Mouse (Mus musculus): Measurements from ENCODE around the gene H2-K1. TPM values are rescaled to one million over a fixed set of nuclear protein-coding genes. Genes with fewer than 3 reads are reported as not detected.

H2-K1 gene
- polyA plus RNA-seq, 1 experiment from 2014 or later = 79.5 TPM

GRCm38 (mm10) chr17:33948090-33948904 lies 51.9 kb downstream of the H2-K1 start:
- ATAC-seq = no peak
- H3K27me3 ChIP-seq = no peaks in the 10 kb centered on the region
- no peak for TF ChIP-seq CTCF (IDR thresholded peaks at IDR 0.05)
- no peak for DNase-seq (ENCODE audit: low read depth, low spot score)
- in situ Hi-C loops (cut with MboI; ENCODE audit: low pct_unique_long_range_greater_than_20kb) = no loop called here
- ChIA-PET POLR2A (interaction anchor here (3.6 kb wide), 1 partner anchor 9 kb away, joined by 15 read pairs; the partner anchor contains the start of genes Pfdn6 and Wdr46), CTCF (no interaction called here)

GRCm38 (mm10) chr17:33947430-33948089 lies 52.6 kb downstream of the H2-K1 start:
- DNase-seq (ENCODE audit: low read depth, low spot score) (no peak), ATAC-seq (no peak)
- in situ Hi-C loops (cut with MboI; ENCODE audit: low pct_unique_long_range_greater_than_20kb) = no loop called here
- no peak for TF ChIP-seq CTCF (IDR thresholded peaks at IDR 0.05)
- CTCF ChIA-PET = no interaction called here
- POLR2A ChIA-PET = no interaction called here
- H3K27me3 ChIP-seq = no peaks in the 10 kb centered on the region

Other genes starting within 250 kb of the H2-K1 start
- gene Rab11b, start 239.8 kb downstream of the H2-K1 start, polyA plus RNA-seq (2021) = 222 TPM
- gene Angptl4, start 218.5 kb downstream of the H2-K1 start, polyA plus RNA-seq (2021) = 1.8 TPM
- gene Kank3, start 189.8 kb downstream of the H2-K1 start, polyA plus RNA-seq (2021) = 4.1 TPM
- 1,207 TPM for gene Rps28, start 175.8 kb downstream of the H2-K1 start, polyA plus RNA-seq (2021)
- 361 TPM for gene Ndufa7, start 175.8 kb downstream of the H2-K1 start, polyA plus RNA-seq (2021)
- gene Cd320, start 157.3 kb downstream of the H2-K1 start, polyA plus RNA-seq (2021) = 43.1 TPM
- not detected for gene Gm7029, start 126.5 kb downstream of the H2-K1 start, polyA plus RNA-seq (2021)
- 54.0 TPM for gene Kifc1, start 109.7 kb downstream of the H2-K1 start, polyA plus RNA-seq (2021)
- gene Platr17, start 95.2 kb downstream of the H2-K1 start, polyA plus RNA-seq (2021) = not detected
- gene Daxx, start 90.9 kb downstream of the H2-K1 start, polyA plus RNA-seq (2021) = 37.4 TPM
- gene Tapbp, start 84.4 kb downstream of the H2-K1 start, polyA plus RNA-seq (2021) = 155 TPM
- gene Zbtb22, start 84.4 kb downstream of the H2-K1 start, polyA plus RNA-seq (2021) = 30.7 TPM
- 59.6 TPM for gene Rgl2, start 70.8 kb downstream of the H2-K1 start, polyA plus RNA-seq (2021)
- gene Pfdn6, start 60.0 kb downstream of the H2-K1 start, polyA plus RNA-seq (2021) = 115 TPM
- 35.8 TPM for gene Wdr46, start 59.7 kb downstream of the H2-K1 start, polyA plus RNA-seq (2021)
- gene B3galt4, start 48.9 kb downstream of the H2-K1 start, polyA plus RNA-seq (2021) = 2.8 TPM
- 56.9 TPM for gene Vps52, start 44.5 kb downstream of the H2-K1 start, polyA plus RNA-seq (2021)
- gene Rps18, start 44.3 kb downstream of the H2-K1 start, polyA plus RNA-seq (2021) = 1,854 TPM
- 31.1 TPM for gene Ring1, start 24.3 kb upstream of the H2-K1 start, polyA plus RNA-seq (2021)
- 49.3 TPM for gene H2-Ke6, start 27.7 kb upstream of the H2-K1 start, polyA plus RNA-seq (2021)
- 189 TPM for gene Slc39a7, start 31.3 kb upstream of the H2-K1 start, polyA plus RNA-seq (2021)
- 57.1 TPM for gene Rxrb, start 31.5 kb upstream of the H2-K1 start, polyA plus RNA-seq (2021)
- gene Col11a2, start 39.1 kb upstream of the H2-K1 start, polyA plus RNA-seq (2021) = 0.60 TPM
- gene H2-Oa, start 92.0 kb upstream of the H2-K1 start, polyA plus RNA-seq (2021) = not detected
- 17.1 TPM for gene H2-DMa, start 119.2 kb upstream of the H2-K1 start, polyA plus RNA-seq (2021)
- 239 TPM for gene Brd2, start 122.3 kb upstream of the H2-K1 start, polyA plus RNA-seq (2021)
- 8.2 TPM for gene H2-DMb2, start 143.0 kb upstream of the H2-K1 start, polyA plus RNA-seq (2021)
- 36.6 TPM for gene H2-DMb1, start 152.7 kb upstream of the H2-K1 start, polyA plus RNA-seq (2021)
- 7.0 TPM for gene Tap1, start 187.2 kb upstream of the H2-K1 start, polyA plus RNA-seq (2021)
- 1.3 TPM for gene Psmb9, start 187.4 kb upstream of the H2-K1 start, polyA plus RNA-seq (2021)
- 18.7 TPM for gene Psmb8, start 197.4 kb upstream of the H2-K1 start, polyA plus RNA-seq (2021)
- gene Tap2, start 203.2 kb upstream of the H2-K1 start, polyA plus RNA-seq (2021) = 38.2 TPM
- not detected for gene H2-Ob, start 238.6 kb upstream of the H2-K1 start, polyA plus RNA-seq (2021)